Mouse (Mus musculus) lung, postnatal 0 days (tissue): ENCODE results near the gene Smc5. TPM values are rescaled to one million over a fixed set of nuclear protein-coding genes. Genes with fewer than 3 reads are reported as not detected.

Experiments used
- ATAC-seq: fragments of 200-750 bp; cut with Nextera tagmentation; 2 replicates; pipeline ENCODE4 v1.8.0; 2017; ENCODE audit warnings: moderate library complexity
- DNase-seq: peaks from one replicate; pipeline ENCODE4 v3.0.0-alpha.2; 2016; ENCODE audit warnings: low spot score
- H3K27ac ChIP-seq: fragments of 300-500 bp; sonication (generic); 2 replicates; pipeline ENCODE4 v1.5.1; 2014; ENCODE audit warnings: antibody characterized with exemption, mild to moderate bottlenecking, low read length, mixed read lengths
- H3K27me3 ChIP-seq: fragments of 300-500 bp; sonication (generic); replicated peaks from 2 replicates; pipeline ENCODE4 v1.6.1; 2014; ENCODE audit warnings: low read length, mixed read lengths; ENCODE audit not compliant: insufficient read depth
- H3K36me3 ChIP-seq: fragments of 300-500 bp; sonication (generic); 2 replicates; pipeline ENCODE4 v1.6.1; 2014; ENCODE audit warnings: low read length, mixed read lengths; ENCODE audit not compliant: insufficient read depth
- H3K4me1 ChIP-seq: fragments of 300-500 bp; sonication (generic); 2 replicates; pipeline ENCODE4 v1.6.1; 2014; ENCODE audit warnings: antibody characterized with exemption, low read depth, low read length, mixed read lengths; ENCODE audit not compliant: insufficient read depth
- H3K4me2 ChIP-seq: fragments of 300-500 bp; sonication (generic); replicated peaks from 2 replicates; pipeline ENCODE4 v1.6.1; 2014; ENCODE audit warnings: low read depth, mild to moderate bottlenecking, low read length, moderate library complexity, mixed read lengths
- H3K4me3 ChIP-seq: fragments of 300-500 bp; sonication (generic); 2 replicates; pipeline ENCODE4 v1.5.1; 2014; ENCODE audit warnings: low read depth, low read length
- H3K9ac ChIP-seq: fragments of 300-500 bp; sonication (generic); replicated peaks from 2 replicates; pipeline ENCODE4 v1.6.1; 2014; ENCODE audit warnings: low read depth, mild to moderate bottlenecking
- H3K9me3 ChIP-seq: fragments of 300-500 bp; sonication (generic); 2 replicates; pipeline ENCODE4 v1.6.1; 2016; ENCODE audit warnings: low read length, mixed read lengths
- CTCF ChIP-seq: IDR thresholded peaks from 2 replicates; pipeline ENCODE4 v1.5.1; 2016; ENCODE audit warnings: antibody characterized with exemption, mild to moderate bottlenecking
- EP300 ChIP-seq: IDR thresholded peaks from 2 replicates; pipeline ENCODE4 v1.6.1; 2016; ENCODE audit warnings: antibody characterized with exemption, mild to moderate bottlenecking, control low read depth
- WGBS: fragments of 180-500 bp; shearing (Covaris S2); extraction: QIAGEN DNeasy Blood & Tissue Kit; methylation state at CpG from one replicate; pipeline ENCODE4 v1.1.7; 2014; 5-methylcytosine and 5-hydroxymethylcytosine counted together
- polyA plus RNA-seq: library from polyadenylated mRNA; unstranded; fragments of >200 nt; fragmentation: Nextera tagmentation; extraction: Ambion mirVana; gene quantifications from 2 replicates; pipeline ENCODE4 v1.2.1, GENCODE M21; 2015

The Smc5 gene
- polyA plus RNA-seq, 1 experiment from 2014 or later, result 12.9 TPM

DNA sequence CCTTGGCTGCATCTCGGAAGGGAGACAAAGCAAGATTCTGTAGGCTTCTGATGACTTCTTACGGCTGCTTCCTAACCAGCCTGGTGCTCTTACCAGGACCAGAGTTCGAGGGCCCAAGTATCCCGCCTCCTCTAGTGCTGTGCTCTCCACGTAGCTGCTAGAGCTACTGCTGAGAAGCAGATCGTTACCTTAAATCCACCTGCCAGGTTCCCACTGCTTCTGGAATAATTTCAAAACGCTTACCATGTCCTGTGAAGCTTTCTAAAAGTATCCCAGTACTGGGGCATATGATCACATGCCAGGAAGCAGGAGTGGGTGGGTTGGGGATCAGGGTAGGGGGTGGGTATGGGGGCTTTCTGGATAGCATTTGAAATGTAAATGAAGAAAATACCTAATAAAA lies 33.0 kb upstream of the Smc5 start:
- H3K4me2 ChIP-seq, result no peak overlapping the region
- H3K4me3 ChIP-seq, result no peak overlapping the region
- no peak overlapping the region for H3K27ac ChIP-seq
- H3K9ac ChIP-seq, result no peak overlapping the region
- no peaks in the 10 kb centered on the region for H3K9me3 ChIP-seq
- H3K27me3 ChIP-seq, result no peaks in the 10 kb centered on the region
- no peaks in the 10 kb centered on the region for H3K36me3 ChIP-seq
- DNase-seq (no peak), ATAC-seq (no peak)
- TF ChIP-seq EP300, result no peak
- no peak for TF ChIP-seq CTCF
- H3K4me1 ChIP-seq, result no peaks in the 10 kb centered on the region
- WGBS, result 88% methylated on average over 7 of the region's 7 CpGs

DNA sequence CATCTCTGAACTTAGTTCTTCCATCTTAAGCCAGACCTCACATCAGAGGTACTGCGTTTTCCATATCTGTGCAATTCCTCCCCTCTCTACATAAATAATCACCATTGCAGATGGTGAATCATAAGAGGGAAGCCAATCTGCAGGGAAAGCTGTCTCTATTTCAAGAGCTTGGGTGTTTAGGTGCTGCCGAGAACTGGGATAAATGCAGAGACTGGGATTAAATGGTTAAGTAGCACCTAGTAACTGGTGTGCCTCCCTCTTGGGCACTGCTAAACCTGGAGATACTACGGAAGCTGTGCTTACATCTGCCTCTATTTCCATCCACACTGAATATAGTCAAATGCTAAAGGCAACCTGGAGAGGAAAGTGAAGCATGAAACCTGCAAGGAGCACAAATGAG lies 26.3 kb upstream of the Smc5 start:
- WGBS, result 85% methylated on average over 3 of the region's 3 CpGs
- Histone ChIP-seq H3K4me1 (no peaks in the 10 kb centered on the region), H3K27me3 (no peaks in the 10 kb centered on the region), H3K4me3 (no peak overlapping the region), H3K36me3 (no peaks in the 10 kb centered on the region), H3K27ac (no peak overlapping the region), H3K4me2 (no peak overlapping the region), H3K9ac (no peak overlapping the region), H3K9me3 (no peaks in the 10 kb centered on the region)
- TF ChIP-seq CTCF (no peak), EP300 (no peak)
- DNase-seq, result no peak
- no peak for ATAC-seq

DNA sequence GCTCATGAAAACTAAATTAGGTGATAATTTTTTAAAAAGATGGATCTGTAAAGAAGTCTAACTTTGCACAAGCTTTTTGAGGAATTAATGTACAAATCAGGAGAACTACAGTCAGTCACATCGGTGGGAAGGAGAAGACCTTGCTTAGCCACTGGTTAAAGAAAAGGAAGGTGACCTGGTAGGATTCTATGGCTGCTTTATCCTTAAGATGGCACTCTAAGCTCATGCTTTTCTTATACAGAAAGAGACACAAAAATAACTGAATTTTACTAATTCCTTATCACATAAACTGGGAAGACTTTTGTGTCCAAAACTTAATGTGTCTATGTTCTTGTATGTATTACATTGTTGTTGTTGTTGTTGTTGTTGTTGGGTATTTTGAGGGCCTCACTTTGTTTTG lies 25.2 kb upstream of the Smc5 start:
- no peak overlapping the region for H3K4me3 ChIP-seq
- 72% methylated on average over 1 of the region's 1 CpGs for WGBS
- no peaks in the 10 kb centered on the region for H3K4me1 ChIP-seq
- TF ChIP-seq CTCF (peak; percentile 22), EP300 (no peak)
- DNase-seq (no peak), ATAC-seq (no peak)
- no peaks in the 10 kb centered on the region for H3K27me3 ChIP-seq
- no peak overlapping the region for H3K9ac ChIP-seq
- H3K27ac ChIP-seq, result no peak overlapping the region
- H3K4me2 ChIP-seq, result no peak overlapping the region
- H3K36me3 ChIP-seq, result no peaks in the 10 kb centered on the region
- H3K9me3 ChIP-seq, result no peaks in the 10 kb centered on the region

DNA sequence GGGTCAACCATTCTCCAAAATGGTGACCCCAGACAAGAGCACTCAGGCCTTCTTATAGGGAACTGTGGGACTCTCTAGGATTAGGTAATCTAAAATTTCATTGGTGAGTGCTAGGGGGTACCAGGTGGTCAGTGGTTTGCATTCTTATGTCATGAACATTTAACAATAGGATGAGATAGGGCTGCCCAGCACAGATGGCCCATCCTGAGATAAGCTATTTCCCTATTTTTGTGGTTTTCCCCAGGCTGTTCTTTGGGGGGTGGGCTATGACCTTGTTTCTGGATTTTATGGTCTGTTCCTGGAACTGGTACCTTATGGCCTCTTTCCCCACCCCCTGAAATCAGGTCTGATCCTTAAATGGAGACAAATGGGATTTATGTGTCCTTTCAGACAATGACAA lies 23.5 kb upstream of the Smc5 start:
- no peaks in the 10 kb centered on the region for H3K36me3 ChIP-seq
- H3K4me1 ChIP-seq, result no peaks in the 10 kb centered on the region
- TF ChIP-seq EP300 (no peak), CTCF (no peak)
- no peak overlapping the region for H3K4me2 ChIP-seq
- no peak overlapping the region for H3K27ac ChIP-seq
- ATAC-seq (no peak), DNase-seq (no peak)
- H3K9ac ChIP-seq, result no peak overlapping the region
- H3K27me3 ChIP-seq, result no peaks in the 10 kb centered on the region
- H3K9me3 ChIP-seq, result no peaks in the 10 kb centered on the region
- H3K4me3 ChIP-seq, result no peak overlapping the region

DNA sequence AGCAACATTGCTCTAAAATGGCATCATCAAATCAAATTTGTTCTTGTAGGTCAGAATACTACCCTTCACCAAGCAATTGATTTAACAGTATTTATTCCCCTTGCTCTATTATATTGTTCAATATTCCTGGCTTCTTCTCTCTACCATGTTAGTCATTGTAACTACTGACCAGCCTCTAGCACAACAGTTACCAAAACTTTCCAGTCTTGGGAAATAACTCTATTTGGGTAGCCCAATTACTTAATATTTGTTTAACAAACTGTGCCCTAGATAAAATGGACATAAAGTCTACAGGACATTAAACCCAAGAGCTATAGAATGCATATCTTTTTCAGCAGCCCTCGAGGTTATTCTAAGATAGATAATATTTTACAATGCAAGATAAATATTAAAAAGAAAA lies 15.6 kb upstream of the Smc5 start:
- WGBS, result 54% methylated on average over 1 of the region's 1 CpGs

DNA sequence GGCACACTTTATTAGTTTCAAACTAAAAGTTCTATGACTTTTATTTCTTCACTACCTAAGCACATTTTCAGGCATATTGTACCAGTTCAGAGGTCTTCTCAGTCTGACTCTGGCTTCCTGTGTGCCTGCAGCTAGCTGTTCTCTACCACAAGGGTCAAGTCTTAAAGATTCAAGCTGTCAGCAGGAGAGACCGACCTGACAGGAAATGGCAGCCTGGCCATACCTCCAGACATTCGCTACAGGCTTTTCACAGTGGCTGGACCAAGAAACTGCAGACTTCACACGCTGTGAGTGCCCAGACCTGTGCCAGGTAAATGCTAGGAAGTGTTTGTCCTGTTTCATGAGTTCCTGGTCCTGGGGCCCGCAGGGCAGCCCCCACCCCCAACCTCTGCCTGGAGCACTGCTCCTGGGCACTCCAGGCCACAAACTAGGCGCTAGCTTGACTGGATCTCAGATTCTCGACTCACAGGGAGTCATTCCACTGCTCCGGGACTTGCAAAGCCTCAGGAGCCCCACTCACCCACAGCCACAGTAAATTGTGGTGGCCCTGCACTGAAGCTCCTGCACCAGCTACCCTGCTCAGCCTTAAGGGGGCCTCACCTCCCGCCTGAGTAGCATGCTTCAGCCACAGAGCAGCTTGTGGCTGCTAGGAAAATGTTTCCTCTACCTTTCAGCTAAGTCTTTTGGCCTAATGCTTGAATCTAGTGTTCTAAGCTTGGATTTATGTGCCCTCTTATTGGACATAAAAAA lies 8.4 kb upstream of the Smc5 start:
- no peak for TF ChIP-seq EP300
- no peak for TF ChIP-seq CTCF
- H3K9ac ChIP-seq, result no peak overlapping the region
- no peaks in the 10 kb centered on the region for H3K9me3 ChIP-seq
- no peaks in the 10 kb centered on the region for H3K36me3 ChIP-seq
- no peak overlapping the region for H3K4me3 ChIP-seq
- DNase-seq (no peak), ATAC-seq (no peak)
- WGBS, result 46% methylated on average over 8 of the region's 8 CpGs
- no peak overlapping the region for H3K27ac ChIP-seq
- H3K4me1 ChIP-seq, result no peaks in the 10 kb centered on the region
- no peaks in the 10 kb centered on the region for H3K27me3 ChIP-seq
- H3K4me2 ChIP-seq, result no peak overlapping the region

More for the DNA sequence above, 15.6 kb upstream of the Smc5 start:
- Histone ChIP-seq H3K9me3 (no peaks in the 10 kb centered on the region; the same call in 1 of the 2 replicates), H3K4me3 (no peak overlapping the region), H3K4me2 (no peak overlapping the region), H3K36me3 (no peaks in the 10 kb centered on the region), H3K4me1 (no peaks in the 10 kb centered on the region), H3K27ac (no peak overlapping the region), H3K27me3 (no peaks in the 10 kb centered on the region), H3K9ac (no peak overlapping the region)
- ATAC-seq (no peak), DNase-seq (no peak)
- TF ChIP-seq CTCF (no peak), EP300 (no peak)
